Mouse (Mus musculus) midbrain, embryonic 15.5 days (tissue): ENCODE results near the gene Mob3b. TPM values are rescaled to one million over a fixed set of nuclear protein-coding genes. Genes with fewer than 3 reads are reported as not detected.

ENCODE experiments used
- ATAC-seq: fragments of 200-750 bp; cut with Nextera tagmentation; replicated peaks from 2 replicates; pipeline ENCODE4 v1.8.0; 2017; ENCODE audit warnings: moderate TSS enrichment
- H3K27ac ChIP-seq: fragments of 300-500 bp; sonication (generic); 2 replicates; pipeline ENCODE4 v1.5.1; 2015; ENCODE audit warnings: mild to moderate bottlenecking, inconsistent platforms
- H3K27me3 ChIP-seq: fragments of 300-500 bp; sonication (generic); replicated peaks from 2 replicates; pipeline ENCODE4 v1.6.1; 2015; ENCODE audit warnings: inconsistent platforms
- H3K36me3 ChIP-seq: fragments of 300-500 bp; sonication (generic); replicated peaks from 2 replicates; pipeline ENCODE4 v1.6.1; 2015; ENCODE audit warnings: inconsistent platforms
- H3K4me1 ChIP-seq: fragments of 300-500 bp; sonication (generic); 2 replicates; pipeline ENCODE4 v1.6.1; 2015; ENCODE audit warnings: inconsistent platforms
- H3K4me2 ChIP-seq: fragments of 300-500 bp; sonication (generic); 2 replicates; pipeline ENCODE4 v1.6.1; 2015; ENCODE audit warnings: inconsistent platforms, mild to moderate bottlenecking, moderate library complexity
- H3K4me3 ChIP-seq: fragments of 300-500 bp; sonication (generic); 2 replicates; pipeline ENCODE4 v1.5.1; 2015; ENCODE audit warnings: mild to moderate bottlenecking, inconsistent platforms
- H3K9ac ChIP-seq: fragments of 300-500 bp; sonication (generic); 2 replicates; pipeline ENCODE4 v1.6.1; 2015; ENCODE audit warnings: mild to moderate bottlenecking, inconsistent platforms
- H3K9me3 ChIP-seq: fragments of 300-500 bp; sonication (generic); 2 replicates; pipeline ENCODE4 v1.6.1; 2016; ENCODE audit warnings: inconsistent platforms
- WGBS: fragments of 180-500 bp; shearing (Covaris S2); methylation state at CpG from one replicate; pipeline ENCODE4 v1.1.7; 2015; ENCODE audit warnings: mixed read lengths; 5-methylcytosine and 5-hydroxymethylcytosine counted together
- polyA plus RNA-seq: library from polyadenylated mRNA; unstranded; fragments of >200 nt; fragmentation: Nextera tagmentation; extraction: Ambion mirVana; gene quantifications from 2 replicates; pipeline ENCODE4 v1.2.1, GENCODE M21; 2015

Gene Mob3b
- polyA plus RNA-seq, 1 experiment from 2014 or later, result 5.6 TPM

- ATAC-seq, result no peak
- no peaks in the 10 kb centered on the region for H3K4me1 ChIP-seq
- no peaks in the 10 kb centered on the region for H3K27me3 ChIP-seq
- no peak overlapping the region for H3K4me3 ChIP-seq
- H3K36me3 ChIP-seq, result no peaks in the 10 kb centered on the region
- no peaks in the 10 kb centered on the region for H3K9me3 ChIP-seq
- WGBS, result 88% methylated on average over 5 of the region's 5 CpGs
- no peak overlapping the region for H3K27ac ChIP-seq
- no peak overlapping the region for H3K9ac ChIP-seq
- no peak overlapping the region for H3K4me2 ChIP-seq
Observed at GRCm38 (mm10) chr4:35167855-35168254, 10.6 kb upstream of the Mob3b start.

DNA sequence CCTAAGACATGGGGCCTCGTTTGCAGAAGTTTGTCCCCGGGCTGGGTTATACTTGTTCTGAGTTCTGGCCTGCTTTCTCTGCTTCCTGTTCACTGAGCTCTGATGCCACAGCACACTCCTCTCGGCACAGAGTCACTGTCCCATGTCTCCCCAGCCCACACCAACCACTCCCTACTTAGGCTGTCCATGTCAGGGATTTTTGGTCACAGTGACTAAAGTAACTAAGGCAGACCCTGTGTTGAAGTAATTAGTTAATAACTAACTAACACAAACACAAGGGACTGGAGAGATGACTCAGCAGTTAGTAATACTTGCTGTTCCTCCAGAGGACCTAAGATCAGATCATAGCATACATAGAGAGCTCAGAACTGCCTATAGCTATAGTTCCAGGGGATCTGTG is 8.7 kb upstream of the Mob3b start:
- H3K4me1 ChIP-seq, result no peaks in the 10 kb centered on the region
- no peaks in the 10 kb centered on the region for H3K36me3 ChIP-seq
- no peak overlapping the region for H3K4me3 ChIP-seq
- H3K4me2 ChIP-seq, result no peak overlapping the region
- H3K9me3 ChIP-seq, result no peaks in the 10 kb centered on the region
- no peak for ATAC-seq
- H3K9ac ChIP-seq, result no peak overlapping the region
- no peak overlapping the region for H3K27ac ChIP-seq
- 85% methylated on average over 3 of the region's 3 CpGs for WGBS
- no peaks in the 10 kb centered on the region for H3K27me3 ChIP-seq

- ATAC-seq, result no peak
- Histone ChIP-seq H3K27ac (no peak overlapping the region), H3K4me1 (no peaks in the 10 kb centered on the region)
Observed at GRCm38 (mm10) chr4:35165275-35165674, 8.0 kb upstream of the Mob3b start.

DNA sequence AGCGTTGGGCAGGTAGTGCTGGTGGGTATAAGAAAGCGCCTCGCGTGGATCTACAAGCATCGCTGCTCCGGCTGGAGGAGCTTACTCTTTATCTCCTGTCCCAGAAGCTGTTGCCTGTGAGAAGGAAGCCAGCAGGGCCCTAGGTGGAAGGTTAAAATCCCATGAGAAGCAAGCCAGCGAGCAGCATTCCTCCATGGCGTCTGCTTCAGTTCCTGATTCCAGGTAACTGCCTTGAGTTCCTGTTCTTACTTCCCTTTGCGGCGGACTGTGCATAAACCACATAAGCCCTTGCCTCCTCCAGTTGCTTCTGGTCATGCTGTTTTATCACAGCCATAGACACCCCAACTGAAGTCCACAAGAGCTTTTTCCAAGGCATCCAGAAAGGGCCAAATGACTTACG is 531 bp upstream of the Mob3b start:
- H3K9me3 ChIP-seq, result no peaks in the 10 kb centered on the region
- no peak overlapping the region for H3K27ac ChIP-seq
- WGBS, result 67% methylated on average over 11 of the region's 11 CpGs
- no peak for ATAC-seq
- peak overlapping the region; percentile 82 for H3K4me2 ChIP-seq
- no peaks in the 10 kb centered on the region for H3K36me3 ChIP-seq
- peaks cover 17% of the 10 kb centered on the region for H3K4me1 ChIP-seq
- no peak overlapping the region for H3K9ac ChIP-seq
- H3K27me3 ChIP-seq, result 0 out of 2 replicates have a peak, but pooled peaks cover 15% of the 10 kb centered on the region
- H3K4me3 ChIP-seq, result no peak overlapping the region

More at GRCm38 (mm10) chr4:35165275-35165674, 8.0 kb upstream of the Mob3b start:
- WGBS, result 83% methylated on average over 2 of the region's 2 CpGs
- no peaks in the 10 kb centered on the region for H3K36me3 ChIP-seq
- H3K9ac ChIP-seq, result no peak overlapping the region
- no peak overlapping the region for H3K4me3 ChIP-seq
- no peak overlapping the region for H3K4me2 ChIP-seq
- no peaks in the 10 kb centered on the region for H3K27me3 ChIP-seq
- H3K9me3 ChIP-seq, result no peaks in the 10 kb centered on the region

- no peaks in the 10 kb centered on the region for H3K9me3 ChIP-seq
- ATAC-seq, result peak; percentile 69
- peaks cover 17% of the 10 kb centered on the region for H3K4me1 ChIP-seq
- 0 out of 2 replicates have a peak, but pooled peaks cover 15% of the 10 kb centered on the region for H3K27me3 ChIP-seq
- no peaks in the 10 kb centered on the region for H3K36me3 ChIP-seq
- H3K4me2 ChIP-seq, result peak overlapping the region; percentile 82
- peak overlapping the region; percentile 43 for H3K9ac ChIP-seq
- WGBS, result under 1% methylated on average over 26 of the region's 26 CpGs
- H3K4me3 ChIP-seq, result peak overlapping the region; percentile 45
- H3K27ac ChIP-seq, result peak overlapping the region; percentile 60
Observed at GRCm38 (mm10) chr4:35156149-35156611, 1.1 kb downstream of the Mob3b start.

- ATAC-seq, result no peak
- Histone ChIP-seq H3K27me3 (0 out of 2 replicates have a peak, but pooled peaks cover 15% of the 10 kb centered on the region), H3K27ac (no peak overlapping the region), H3K4me2 (peak overlapping the region; percentile 82), H3K4me1 (peaks cover 17% of the 10 kb centered on the region), H3K4me3 (peak overlapping the region; percentile 45), H3K9ac (peak overlapping the region; percentile 43; the same call in 1 of the 2 replicates), H3K36me3 (no peaks in the 10 kb centered on the region), H3K9me3 (no peaks in the 10 kb centered on the region)
- 26% methylated on average over 20 of the region's 20 CpGs for WGBS
Observed at GRCm38 (mm10) chr4:35155132-35155922, 2.0 kb downstream of the Mob3b start.

- Histone ChIP-seq H3K4me2 (no peak overlapping the region), H3K9me3 (no peaks in the 10 kb centered on the region), H3K36me3 (no peaks in the 10 kb centered on the region), H3K9ac (no peak overlapping the region), H3K4me3 (no peak overlapping the region), H3K27me3 (0 out of 2 replicates have a peak, but pooled peaks cover 15% of the 10 kb centered on the region), H3K27ac (no peak overlapping the region), H3K4me1 (peaks cover 17% of the 10 kb centered on the region)
- no peak for ATAC-seq
- WGBS, result 42% methylated on average over 3 of the region's 3 CpGs
Observed at GRCm38 (mm10) chr4:35154051-35154450, 3.2 kb downstream of the Mob3b start.

GRCm38 (mm10) chr4:35151756-35152155 is 5.5 kb downstream of the Mob3b start, which contains the start of gene Ifnk:
Gene Ifnk, plus strand, starts transcription at chr4:35152056.
- ATAC-seq, result no peak
- no peak within 1 kb of the TSS for H3K4me3 ChIP-seq
- H3K9me3 ChIP-seq, result no peaks in the 10 kb centered on the region
- no peaks in the 10 kb centered on the region for H3K36me3 ChIP-seq
- H3K4me1 ChIP-seq, result peaks cover 15% of the 10 kb centered on the region
- no peak within 1 kb of the TSS for H3K27ac ChIP-seq
- WGBS, result 90% methylated on average over 4 of the region's 4 CpGs
- 0 out of 2 replicates have a peak, but pooled peaks cover 14% of the 10 kb centered on the region for H3K27me3 ChIP-seq
- no peak within 1 kb of the TSS for H3K4me2 ChIP-seq
- H3K9ac ChIP-seq, result no peak within 1 kb of the TSS

GRCm38 (mm10) chr4:35150706-35151105 is 6.6 kb downstream of the Mob3b start:
- Histone ChIP-seq H3K4me2 (no peak overlapping the region), H3K27ac (no peak overlapping the region), H3K4me3 (no peak overlapping the region), H3K36me3 (no peaks in the 10 kb centered on the region), H3K9me3 (no peaks in the 10 kb centered on the region), H3K4me1 (peaks cover 4% of the 10 kb centered on the region), H3K9ac (no peak overlapping the region), H3K27me3 (0 out of 2 replicates have a peak, but pooled peaks cover 3% of the 10 kb centered on the region)
- WGBS, result 91% methylated on average over 3 of the region's 3 CpGs
- no peak for ATAC-seq

GRCm38 (mm10) chr4:35148326-35148725 is 9.0 kb downstream of the Mob3b start:
- WGBS, result 90% methylated on average over 4 of the region's 4 CpGs
- Histone ChIP-seq H3K9ac (no peak overlapping the region), H3K4me3 (no peak overlapping the region), H3K9me3 (no peaks in the 10 kb centered on the region), H3K4me1 (no peaks in the 10 kb centered on the region), H3K27ac (no peak overlapping the region), H3K27me3 (no peaks in the 10 kb centered on the region), H3K4me2 (no peak overlapping the region), H3K36me3 (no peaks in the 10 kb centered on the region)
- ATAC-seq, result no peak

DNA sequence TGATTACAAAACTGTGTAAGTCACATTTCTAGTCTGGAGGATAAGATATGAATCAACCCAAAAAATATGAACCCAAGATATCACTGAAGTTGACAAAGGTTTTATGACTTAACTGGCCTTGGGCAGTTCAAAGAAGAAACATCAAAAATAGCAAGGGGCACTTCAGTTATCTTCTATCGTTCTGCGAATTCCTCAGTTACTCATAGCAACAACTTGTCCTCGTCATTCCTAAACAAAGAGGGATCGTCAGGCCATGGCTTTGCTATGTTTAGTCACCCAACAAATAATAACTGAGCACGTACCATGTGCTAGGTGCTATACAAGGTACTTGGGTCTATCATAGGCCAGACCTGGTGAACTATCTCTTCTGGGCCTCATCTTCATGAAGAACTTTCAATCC is 10.7 kb downstream of the Mob3b start:
- ATAC-seq, result no peak
- Histone ChIP-seq H3K27ac (no peak overlapping the region), H3K27me3 (no peaks in the 10 kb centered on the region), H3K9me3 (no peaks in the 10 kb centered on the region), H3K4me2 (no peak overlapping the region), H3K4me3 (no peak overlapping the region), H3K9ac (no peak overlapping the region), H3K36me3 (no peaks in the 10 kb centered on the region), H3K4me1 (no peaks in the 10 kb centered on the region)
- WGBS, result 97% methylated on average over 5 of the region's 5 CpGs

DNA sequence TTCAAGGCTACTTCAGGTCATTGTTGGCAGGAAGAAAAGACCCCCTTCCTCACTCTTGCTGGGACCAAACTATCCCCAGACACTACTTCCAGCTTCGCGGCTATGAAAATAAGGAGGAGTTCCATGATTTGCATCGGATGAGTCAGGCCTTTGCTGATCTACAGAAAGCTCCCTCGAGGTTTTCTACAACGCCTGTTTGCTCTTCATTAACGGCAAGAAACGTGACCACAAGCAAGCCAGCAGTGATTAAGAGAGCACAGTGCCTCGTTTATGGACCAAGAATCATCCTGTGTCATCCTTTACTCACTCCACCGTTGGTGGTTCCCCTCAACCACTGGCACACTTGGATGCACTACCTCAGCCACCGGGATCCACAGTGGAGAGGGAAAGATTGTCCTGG is 11.6 kb downstream of the Mob3b start:
- Histone ChIP-seq H3K4me3 (no peak overlapping the region), H3K27me3 (no peaks in the 10 kb centered on the region), H3K4me1 (no peaks in the 10 kb centered on the region), H3K36me3 (no peaks in the 10 kb centered on the region), H3K27ac (no peak overlapping the region), H3K4me2 (no peak overlapping the region), H3K9me3 (no peaks in the 10 kb centered on the region), H3K9ac (no peak overlapping the region)
- 83% methylated on average over 10 of the region's 10 CpGs for WGBS
- ATAC-seq, result no peak
